9 mouse cellular contexts compared by ENCODE assay signal in genomic region chr4:151178970-151179378, GRCm38 (mm10).
DNase-seq lines count a peak whose midpoint lies in the region; ATAC-seq lines count a peak whose summit lies in the region.
"Had no signal": no experiment of that assay in that cellular context is flagged by ENCODE, and none has a peak within 500 bp of the region (broad histone marks: within the 10 kb centered on the region; RNA-seq: fewer than 3 reads in every experiment).

No protein-coding gene starts in this region.

- no peaks in the 10 kb centered on the region for H3K36me3 ChIP-seq in neural tube, embryonic 13.5 days

- peaks cover 36% of the 10 kb centered on the region for H3K4me1 ChIP-seq in neural tube, embryonic 13.5 days (replicated peaks)

- H3K4me3 ChIP-seq in neural tube, embryonic 13.5 days = no peak overlapping the region

- peaks cover 62% of the 10 kb centered on the region for H3K27me3 ChIP-seq in neural tube, embryonic 13.5 days

- WGBS in neural tube, embryonic 13.5 days = 35% methylated on average over 8 of the region's 8 CpGs

- H3K9ac ChIP-seq in neural tube, embryonic 13.5 days = no peak overlapping the region

- DNase-seq in heart, adult 11 months = peak; percentile 91
- no peak for DNase-seq in heart, adult 9 months (ENCODE audit: low spot score in 2 of 2)
- peak; percentile 70 to 74 for DNase-seq in frontal cortex, postnatal 14 days (ENCODE audit: low spot score in 2 of 2)
- DNase-seq in left cerebral cortex, adult 11 months (ENCODE audit: low spot score) = peak; percentile 65
- DNase-seq in urinary bladder, postnatal 36 days (ENCODE audit: low spot score in 2 of 2) = no peak
- no peak for DNase-seq in ovary, postnatal 10 days (ENCODE audit: low spot score)
- DNase-seq in ovary, postnatal 36 days (ENCODE audit: low spot score) = no peak
- DNase-seq: kidney, adult 2 months had no signal

- no peaks in the 10 kb centered on the region for H3K9me3 ChIP-seq in neural tube, embryonic 13.5 days

- peak; percentile 65 for ATAC-seq in neural tube, embryonic 13.5 days (ENCODE audit: low read depth)

- peak overlapping the region; percentile 69 for H3K27ac ChIP-seq in neural tube, embryonic 13.5 days (replicated peaks)

- no peak overlapping the region for H3K4me2 ChIP-seq in neural tube, embryonic 13.5 days

Comparison
In these comparisons a context has a peak if more than half of its experiments do, and no peak if none do; other contexts are left out.
1. DNase-seq: peak in heart, adult 11 months (single experiment), frontal cortex, postnatal 14 days (2 of 2) and left cerebral cortex, adult 11 months (single experiment); none in heart, adult 9 months (0 of 2), urinary bladder, postnatal 36 days (0 of 2), ovary, postnatal 10 days (single experiment) and ovary, postnatal 36 days (single experiment).